Mouse (Mus musculus) duodenum, adult 2 months (tissue): Measurements from ENCODE around the gene Ces1g. TPM values are rescaled to one million over a fixed set of nuclear protein-coding genes. Genes with fewer than 3 reads are reported as not detected.

Experiments
- polyA plus RNA-seq: library from polyadenylated mRNA; depleted of rRNA; stranded (reverse); fragments of >200 nt; gene quantifications from 2 replicates; pipeline ENCODE4 v1.2.3, GENCODE M21; 2012; ENCODE audit warnings: low replicate concordance; rRNA removed

Ces1g gene
- 1.3 and 3.6 TPM in 2 replicates for polyA plus RNA-seq

DNA sequence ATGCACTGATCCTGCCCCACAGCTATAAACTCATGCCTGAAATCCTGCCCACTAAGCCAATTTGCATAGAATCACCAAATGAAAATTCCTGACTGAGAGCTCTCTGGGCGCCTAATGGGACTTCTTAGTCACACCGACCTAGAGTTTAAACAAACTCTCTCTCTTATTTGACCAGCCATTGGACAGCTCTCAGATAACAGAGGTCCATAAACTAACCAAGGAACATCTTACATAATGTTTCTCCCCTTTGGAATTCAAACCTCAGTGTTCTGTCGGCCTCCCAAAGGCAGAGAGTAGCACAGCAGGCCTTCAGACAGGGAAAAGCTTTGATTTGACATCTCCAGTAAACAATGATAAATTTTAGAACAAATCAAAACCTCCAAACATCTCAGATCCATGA, at the start of gene Ces1g:
Gene Ces1g, minus strand, starts transcription at position 102 of the 400 bp plus-strand sequence.

DNA sequence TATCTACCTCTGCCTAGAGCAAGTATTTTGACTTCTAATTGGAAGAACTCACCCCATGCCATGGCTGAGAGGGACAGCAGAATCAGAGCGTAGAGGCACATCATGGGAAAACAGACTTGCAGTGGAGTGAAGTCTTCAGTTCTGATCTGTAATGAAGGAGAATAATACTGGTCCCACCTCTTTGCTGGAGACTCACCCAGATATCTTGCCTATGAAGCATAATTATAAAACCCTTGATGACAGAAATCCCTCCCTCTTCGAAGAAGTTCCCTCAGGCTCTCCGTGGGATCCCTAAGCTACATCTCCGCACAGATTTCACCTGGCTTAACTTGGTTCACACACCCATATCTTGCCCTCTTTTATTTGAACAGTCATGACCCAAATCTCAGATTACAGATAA, 42.5 kb upstream of the Ces1g start, which contains the start of gene Ces1h:
Gene Ces1h, minus strand, starts transcription at position 101 of the 400 bp plus-strand sequence.

GRCm38 (mm10) chr8:93279556-93279955, 57.6 kb downstream of the Ces1g start, which contains the start of gene Ces1f:
Gene Ces1f, minus strand, starts transcription at chr8:93279747.

Other genes with a start within 250 kb of the Ces1g start
- 0.13 and 0.53 TPM in 2 replicates for gene Ces1c, start 206.0 kb downstream of the Ces1g start, polyA plus RNA-seq
- 5.6 and 6.9 TPM in 2 replicates for gene Ces1d, start 139.5 kb downstream of the Ces1g start, polyA plus RNA-seq
- gene Ces1e, start 107.7 kb downstream of the Ces1g start, polyA plus RNA-seq, result 5.4 and 16.4 TPM in 2 replicates
- gene Ces1f, start 57.6 kb downstream of the Ces1g start, polyA plus RNA-seq, result 29.1 and 52.0 TPM in 2 replicates
- not detected in 2 replicates for gene Ces1h, start 42.4 kb upstream of the Ces1g start, polyA plus RNA-seq
- not detected in 2 replicates for gene Ces5a, start 198.5 kb upstream of the Ces1g start, polyA plus RNA-seq